Mouse (Mus musculus): ENCODE measurements around the gene Srrm1. TPM values are rescaled to one million over a fixed set of nuclear protein-coding genes. Genes with fewer than 3 reads are reported as not detected.
A peak's percentile ranks its signal among the peaks of the same experiment; 100 is the strongest.
"Not testable (repeated sequence)": the region's sequence is repeated elsewhere in the genome, so short reads cannot be mapped to it uniquely, and the experiment has no call there.

The Srrm1 gene
- total RNA-seq, 2 experiments from 2014 or later, result 448 to 462 TPM

DNA sequence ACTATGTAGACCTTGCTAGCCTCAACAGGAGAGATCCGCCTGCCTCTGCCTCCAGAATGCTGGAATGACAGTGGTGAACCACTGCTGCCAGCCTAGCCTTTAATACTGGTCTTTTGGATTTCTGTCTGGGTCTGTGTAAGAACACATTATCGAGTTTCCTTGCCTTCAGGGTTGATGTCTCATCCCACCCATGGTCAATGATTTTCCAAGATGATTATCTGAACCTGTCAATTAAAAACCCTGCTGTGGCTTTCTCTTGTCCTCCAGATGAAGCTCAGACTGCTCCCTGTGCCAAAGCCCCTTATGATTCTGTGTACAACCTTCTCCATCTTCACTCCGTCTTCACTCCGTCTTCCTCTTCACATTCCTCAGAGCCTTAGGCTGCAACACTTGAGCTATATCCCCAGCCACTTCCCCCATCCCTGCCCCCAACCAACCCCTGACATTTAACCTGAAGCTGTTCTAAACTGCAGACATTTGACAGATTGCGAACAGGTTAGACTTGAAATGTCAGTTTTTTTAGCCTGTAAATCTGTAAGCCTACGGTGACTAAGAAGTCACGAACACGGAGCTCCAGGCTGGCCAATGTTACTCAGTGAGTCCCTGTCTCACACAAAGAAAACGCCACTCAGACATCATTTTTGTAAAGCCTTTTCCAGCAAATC, 2.9 kb upstream of the Srrm1 start:
- no peak for ATAC-seq (replicated peaks; ENCODE audit: low FRiP score, poor library complexity, severe bottlenecking)

GRCm38 (mm10) chr4:135354751-135355150, 1.6 kb upstream of the Srrm1 start:
- not testable (repeated sequence) for ATAC-seq (replicated peaks; ENCODE audit: low FRiP score, poor library complexity, severe bottlenecking)

DNA sequence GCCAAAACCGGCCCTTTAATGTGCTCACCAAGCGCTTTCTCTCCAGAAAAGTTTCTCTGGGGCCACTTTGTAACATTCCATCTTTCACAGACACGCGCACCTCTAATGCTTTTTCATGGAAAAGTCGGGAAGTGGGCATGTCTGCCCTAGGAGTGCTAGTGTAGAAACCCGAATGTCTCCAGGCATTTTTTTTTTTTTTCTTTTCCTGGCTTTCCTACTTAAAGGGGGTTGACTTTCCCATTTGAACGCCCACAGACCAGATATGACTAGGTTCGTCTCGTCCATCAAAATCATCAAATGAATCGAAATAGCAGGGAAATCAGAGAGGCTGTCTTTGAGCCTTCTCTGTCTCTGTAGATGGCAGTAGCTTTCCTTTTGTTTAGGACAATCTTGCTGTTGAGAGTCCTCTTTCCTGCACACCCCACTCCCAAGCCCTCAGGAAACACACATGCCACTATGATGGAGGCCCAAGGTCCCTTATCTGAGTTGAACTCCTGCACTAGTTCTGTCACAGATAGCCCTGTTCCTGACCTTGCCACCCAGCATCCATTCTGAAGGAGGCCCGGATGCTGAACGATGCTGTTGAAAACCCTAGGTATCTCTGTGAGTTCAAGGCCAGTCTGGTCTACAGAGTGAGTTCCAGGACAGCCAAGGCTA, 801 bp upstream of the Srrm1 start:
- peak; percentile 59 for ATAC-seq (replicated peaks; ENCODE audit: low FRiP score, poor library complexity, severe bottlenecking)

GRCm38 (mm10) chr4:135352326-135353065, 625 bp downstream of the Srrm1 start:
- peak; percentile 65 for ATAC-seq (replicated peaks; ENCODE audit: low FRiP score, poor library complexity, severe bottlenecking)

- ATAC-seq (replicated peaks; ENCODE audit: low FRiP score, poor library complexity, severe bottlenecking), result no peak
Measured at GRCm38 (mm10) chr4:135337376-135337942, 15.7 kb downstream of the Srrm1 start.

- ATAC-seq (replicated peaks; ENCODE audit: low FRiP score, poor library complexity, severe bottlenecking), result no peak
Measured at GRCm38 (mm10) chr4:135336023-135336357, 17.1 kb downstream of the Srrm1 start.

- ATAC-seq (replicated peaks; ENCODE audit: low FRiP score, poor library complexity, severe bottlenecking), result no peak
Measured at GRCm38 (mm10) chr4:135335327-135336022, 17.6 kb downstream of the Srrm1 start.

DNA sequence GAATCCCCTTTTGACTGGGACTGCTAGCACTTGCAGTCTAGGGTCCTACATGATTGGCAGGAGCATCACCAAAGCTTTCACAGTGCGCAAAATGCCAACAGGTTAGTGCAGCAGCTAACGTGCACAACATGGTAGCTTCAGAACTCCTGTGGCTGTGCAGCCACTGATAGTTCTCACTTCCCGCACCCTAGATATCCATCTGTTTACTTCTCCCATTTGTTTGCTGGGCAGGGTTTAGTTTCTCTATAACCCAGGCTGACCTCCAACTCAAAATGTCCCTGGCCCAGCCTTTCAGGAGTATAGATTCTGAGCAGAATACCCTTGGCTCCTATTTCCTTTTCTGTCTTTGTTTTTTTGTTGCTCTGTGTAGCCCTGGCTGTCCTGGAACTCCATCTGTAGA, 26.7 kb downstream of the Srrm1 start:
- no peak for ATAC-seq (replicated peaks; ENCODE audit: low FRiP score, poor library complexity, severe bottlenecking)

DNA sequence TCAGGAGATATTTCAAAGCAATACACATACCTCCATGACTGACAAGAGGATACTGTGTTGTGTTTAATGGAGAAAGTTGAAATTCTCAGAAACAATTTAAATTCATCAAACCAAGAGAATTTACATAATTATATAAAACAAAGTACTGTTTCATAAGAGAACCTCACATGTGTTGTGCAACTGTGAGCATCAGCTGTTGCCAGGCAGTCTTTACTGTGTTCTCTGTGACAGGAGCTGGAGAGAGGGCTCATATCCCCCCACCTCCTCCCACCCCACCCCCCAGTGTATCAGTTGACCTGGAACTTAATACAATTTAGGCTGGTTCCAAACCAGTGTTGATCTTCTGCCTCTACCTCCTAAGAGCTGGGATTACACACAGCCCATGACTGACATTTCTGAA, 27.1 kb downstream of the Srrm1 start:
- ATAC-seq (replicated peaks; ENCODE audit: low FRiP score, poor library complexity, severe bottlenecking), result no peak

- no peak for ATAC-seq (replicated peaks; ENCODE audit: low FRiP score, poor library complexity, severe bottlenecking)
Measured at GRCm38 (mm10) chr4:135323021-135323420, 30.1 kb downstream of the Srrm1 start.

GRCm38 (mm10) chr4:135317966-135318365, 35.2 kb downstream of the Srrm1 start:
- ATAC-seq (replicated peaks; ENCODE audit: low FRiP score, poor library complexity, severe bottlenecking), result peak; percentile 60

GRCm38 (mm10) chr4:135317539-135317938, 35.6 kb downstream of the Srrm1 start:
- ATAC-seq (replicated peaks; ENCODE audit: low FRiP score, poor library complexity, severe bottlenecking), result no peak

- ATAC-seq (replicated peaks; ENCODE audit: low FRiP score, poor library complexity, severe bottlenecking), result no peak
Measured at GRCm38 (mm10) chr4:135315287-135315686, 37.8 kb downstream of the Srrm1 start.

GRCm38 (mm10) chr4:135314419-135314832, 38.7 kb downstream of the Srrm1 start:
- ATAC-seq (replicated peaks; ENCODE audit: low FRiP score, poor library complexity, severe bottlenecking), result peak; percentile 59

DNA sequence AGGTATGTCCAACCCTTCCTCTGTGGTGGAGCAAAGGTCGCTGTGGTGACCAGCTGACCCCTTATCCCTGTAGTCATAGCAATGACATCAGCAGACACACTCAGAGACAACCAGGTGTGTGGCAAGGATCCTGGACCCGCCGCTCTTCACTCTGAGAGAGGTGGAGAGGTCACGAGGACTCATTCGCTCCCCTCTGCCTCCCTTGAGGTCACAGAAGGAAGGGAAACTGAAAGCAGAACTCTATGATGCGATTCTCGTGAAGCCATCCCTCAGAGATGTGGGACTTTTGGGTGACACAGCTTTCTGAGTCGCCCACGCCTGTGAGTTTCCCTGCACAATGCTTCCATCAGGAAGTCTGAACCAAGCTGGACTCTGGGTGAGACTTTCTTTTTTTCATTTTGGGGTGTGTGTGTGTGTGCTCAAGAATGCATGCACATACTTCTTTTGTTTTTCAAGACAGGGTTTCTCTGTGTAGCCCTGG, 39.3 kb downstream of the Srrm1 start:
- peak; percentile 13 for ATAC-seq (replicated peaks; ENCODE audit: low FRiP score, poor library complexity, severe bottlenecking)

GRCm38 (mm10) chr4:135313111-135313691, 39.9 kb downstream of the Srrm1 start:
- peak; percentile 60 for ATAC-seq (replicated peaks; ENCODE audit: low FRiP score, poor library complexity, severe bottlenecking)

- peak; percentile 75 for ATAC-seq (replicated peaks; ENCODE audit: low FRiP score, poor library complexity, severe bottlenecking)
Measured at GRCm38 (mm10) chr4:135312706-135313105, 40.4 kb downstream of the Srrm1 start.

DNA sequence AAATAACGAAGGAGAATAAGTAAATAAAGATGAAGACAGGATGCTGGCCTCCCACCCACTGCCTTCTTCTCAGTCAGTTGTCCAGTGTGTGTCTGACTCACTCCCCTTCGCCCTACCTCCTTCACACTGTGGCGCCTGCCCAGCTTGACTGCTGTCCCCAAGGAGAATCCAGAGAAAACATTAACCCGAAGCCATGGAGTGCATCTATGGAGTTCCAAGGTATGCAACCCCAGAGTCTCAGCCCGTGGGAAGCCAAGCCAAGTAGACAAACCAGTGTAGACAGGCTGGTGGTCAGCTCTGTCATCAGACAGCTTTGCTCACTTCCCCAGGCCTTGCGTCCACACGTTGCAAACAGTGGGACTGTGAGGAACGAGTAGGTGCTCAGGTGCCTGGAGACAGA, 42.8 kb downstream of the Srrm1 start:
- ATAC-seq (replicated peaks; ENCODE audit: low FRiP score, poor library complexity, severe bottlenecking), result no peak

GRCm38 (mm10) chr4:135309726-135310125, 43.4 kb downstream of the Srrm1 start:
- ATAC-seq (replicated peaks; ENCODE audit: low FRiP score, poor library complexity, severe bottlenecking), result no peak

Data from erythroid progenitor cell, adult 5-6 weeks (primary cell).